Mouse (Mus musculus): ENCODE results near the gene Tubgcp6. TPM values are rescaled to one million over a fixed set of nuclear protein-coding genes. Genes with fewer than 3 reads are reported as not detected.

Tubgcp6 gene
- polyA plus RNA-seq (2012; rRNA removed) = 27.6 and 29.1 TPM in 2 replicates

DNA sequence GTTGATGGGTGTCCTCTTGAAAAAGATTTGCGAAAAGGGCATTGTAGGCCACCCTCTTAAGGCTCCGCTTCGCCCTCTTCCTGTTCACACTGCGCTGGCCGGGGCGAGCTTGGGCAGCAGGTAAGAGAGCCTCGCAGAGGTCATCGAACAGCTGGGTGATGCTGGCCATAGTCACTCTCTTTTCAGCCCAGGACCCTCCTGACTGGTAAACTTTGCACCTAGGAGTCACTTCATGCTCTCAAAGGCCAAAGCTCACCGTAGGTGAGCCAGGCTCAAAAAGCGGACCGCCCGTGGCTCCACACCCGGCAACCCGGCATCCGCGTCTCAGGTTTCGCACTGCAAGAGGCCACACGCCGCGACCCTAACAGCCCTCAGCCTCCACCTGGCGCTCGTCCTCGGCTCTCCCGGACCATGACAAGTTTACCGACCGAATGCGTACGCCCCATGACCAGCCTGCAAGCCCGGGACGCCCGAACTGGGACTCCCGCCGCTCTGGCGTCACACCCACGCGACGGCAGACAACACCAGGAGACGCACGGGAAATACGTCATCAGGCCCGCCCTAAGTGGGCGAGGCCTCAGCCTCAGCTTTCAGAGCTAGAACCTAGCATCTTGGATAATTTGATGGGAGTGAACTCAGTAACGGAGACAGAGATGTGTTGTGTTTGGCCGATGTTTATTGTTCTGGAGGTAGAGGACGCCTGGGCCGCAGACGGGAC, at the start of gene Tubgcp6:
Tubgcp6 (minus strand) TSS at position 464 of the 718 bp plus-strand sequence.

GRCm38 (mm10) chr15:89149271-89150040, 26.5 kb upstream of the Tubgcp6 start, which contains the start of gene Mapk11:
TSS of gene Mapk11 (minus strand) at chr15:89149628.

GRCm38 (mm10) chr15:89140659-89141252, 17.8 kb upstream of the Tubgcp6 start, which contains the start of gene Mapk12:
TSS of gene Mapk12 (minus strand) at chr15:89140703.

GRCm38 (mm10) chr15:89128382-89129350, 5.8 kb upstream of the Tubgcp6 start, which contains the start of gene Hdac10:
TSS of gene Hdac10 (minus strand) at chr15:89128700.

DNA sequence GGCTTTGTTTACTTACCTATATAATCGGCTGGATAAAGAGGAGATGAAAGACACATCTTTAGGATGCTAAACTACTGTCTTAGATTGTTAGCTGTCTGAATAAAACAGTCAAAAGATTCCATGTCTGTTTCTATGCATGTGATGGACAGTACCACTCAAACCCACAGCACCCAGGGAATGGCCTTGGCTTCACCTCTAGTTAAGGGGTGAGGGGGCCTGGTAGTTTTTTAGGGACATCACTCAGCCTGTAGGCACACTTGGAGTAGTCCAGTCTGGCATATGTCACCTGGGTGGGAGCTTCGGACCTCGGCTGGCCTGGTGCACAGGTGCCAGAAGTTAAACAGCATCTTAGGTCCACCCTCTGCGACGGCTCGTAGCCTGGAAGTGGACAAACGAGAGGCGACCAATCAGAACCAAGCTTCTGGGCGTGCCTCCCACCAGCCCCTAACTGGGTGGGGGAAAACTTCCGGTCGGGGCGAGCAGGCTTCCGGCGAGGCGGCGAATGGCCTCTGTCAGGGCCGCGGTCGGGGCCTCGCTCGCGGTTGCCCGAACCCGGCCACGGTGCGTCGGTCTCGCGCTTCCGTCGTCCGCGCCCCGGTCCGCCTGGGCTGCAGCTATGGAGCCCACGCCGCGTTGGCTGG, 34.2 kb downstream of the Tubgcp6 start, which contains the start of gene Selenoo:
Selenoo (plus strand) TSS at position 478 of the 641 bp plus-strand sequence.

DNA sequence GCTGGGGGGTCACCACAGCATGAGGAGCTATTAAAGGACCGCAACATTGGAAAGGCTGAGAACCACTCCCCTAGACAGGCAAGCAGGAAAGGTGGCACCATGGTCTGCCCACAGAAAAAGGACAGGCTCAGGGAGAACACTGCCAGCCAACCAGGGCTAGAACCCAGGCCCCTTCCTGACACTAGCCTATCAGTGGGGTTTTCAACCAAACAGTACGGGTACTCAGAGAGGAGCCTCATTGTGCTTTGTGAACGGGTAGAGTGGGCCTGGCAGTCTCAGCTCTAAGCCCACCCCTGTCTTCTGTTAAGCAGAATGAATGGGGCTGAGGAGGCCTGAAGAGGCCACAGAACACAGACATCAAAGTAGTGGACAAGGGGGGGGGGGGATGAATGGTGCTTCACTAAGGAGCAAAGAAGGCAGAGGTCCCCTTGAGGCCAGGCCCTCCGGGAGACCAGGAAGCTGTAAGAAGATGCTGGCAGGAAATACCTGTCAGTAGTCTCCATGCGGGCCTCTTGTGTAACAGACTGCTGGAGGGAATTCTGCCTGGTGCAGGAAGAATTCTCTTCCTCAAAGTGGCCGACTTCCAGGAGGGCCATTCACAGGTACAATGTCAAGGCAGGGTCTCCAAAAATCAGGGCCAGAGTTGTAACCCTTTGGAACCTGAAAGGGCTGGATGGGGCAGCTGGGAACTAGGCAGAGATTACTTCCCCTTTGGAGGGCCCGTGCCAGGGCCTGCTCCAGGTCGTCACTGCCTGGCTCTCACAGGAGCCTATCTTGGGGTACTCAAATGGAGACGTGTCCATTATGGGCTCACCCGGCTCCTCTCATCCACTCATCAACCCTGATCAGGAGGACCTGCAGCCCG, 48.1 kb downstream of the Tubgcp6 start, which contains the start of gene Trabd:
Trabd (plus strand) TSS at position 512 of the 865 bp plus-strand sequence.

DNA sequence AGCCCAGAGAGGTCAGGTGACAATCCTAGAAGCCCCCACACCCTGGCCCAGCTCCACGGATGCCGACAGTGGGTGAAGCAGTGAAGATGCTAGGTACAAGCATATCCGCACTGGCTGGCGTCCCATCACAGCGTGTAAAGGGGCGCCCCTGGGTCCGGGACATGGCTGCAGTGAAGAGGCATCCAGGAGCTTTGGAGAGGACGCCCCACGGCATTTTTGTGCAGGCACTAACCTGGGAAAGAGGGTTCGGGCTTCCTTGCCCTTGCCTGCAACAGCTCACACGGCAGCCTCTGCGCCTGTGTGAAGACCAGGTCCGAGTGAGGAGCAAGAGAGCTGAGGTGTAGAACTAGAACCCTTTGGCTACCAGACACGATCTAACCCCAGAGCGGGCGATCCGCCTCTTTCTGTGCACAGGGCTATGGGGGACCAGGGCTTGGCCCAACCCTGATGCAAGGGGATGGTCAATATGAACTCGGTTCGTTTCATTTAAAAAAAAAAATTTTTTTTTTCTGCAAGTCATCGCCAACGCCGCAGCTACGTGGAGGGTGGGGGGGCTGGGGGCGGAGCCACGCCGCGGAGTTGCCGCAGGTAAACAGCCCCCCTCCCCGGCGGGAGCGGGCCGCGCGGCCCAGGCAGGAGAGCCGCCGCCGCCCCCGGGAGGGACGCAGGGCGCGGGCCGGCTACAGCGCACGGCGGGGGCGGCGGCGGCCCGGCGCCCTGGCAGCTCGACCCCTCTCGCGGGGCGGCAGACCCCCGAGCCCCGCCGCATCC, 63.6 kb downstream of the Tubgcp6 start, which contains the start of gene Panx2:
Panx2 (plus strand) TSS at position 574 of the 771 bp plus-strand sequence.

Other genes starting within 250 kb of the Tubgcp6 start
- not detected in 2 replicates for gene Ttll8, start 168.7 kb downstream of the Tubgcp6 start, polyA plus RNA-seq (2012; rRNA removed)
- not detected in 2 replicates for gene Mlc1, start 144.1 kb downstream of the Tubgcp6 start, polyA plus RNA-seq (2012; rRNA removed)
- not detected in 2 replicates for gene Mov10l1, start 140.2 kb downstream of the Tubgcp6 start, polyA plus RNA-seq (2012; rRNA removed)
- gene Panx2, start 63.4 kb downstream of the Tubgcp6 start, polyA plus RNA-seq (2012; rRNA removed) = 0.36 and 0.52 TPM in 2 replicates
- gene Trabd, start 48.0 kb downstream of the Tubgcp6 start, polyA plus RNA-seq (2012; rRNA removed) = 79.8 and 87.2 TPM in 2 replicates
- 66.7 and 76.7 TPM in 2 replicates for gene Selenoo, start 34.0 kb downstream of the Tubgcp6 start, polyA plus RNA-seq (2012; rRNA removed)
- gene Hdac10, start 5.6 kb upstream of the Tubgcp6 start, polyA plus RNA-seq (2012; rRNA removed) = 34.5 and 42.0 TPM in 2 replicates
- gene Mapk12, start 17.6 kb upstream of the Tubgcp6 start, polyA plus RNA-seq (2012; rRNA removed) = 4.7 and 4.8 TPM in 2 replicates
- gene Mapk11, start 26.5 kb upstream of the Tubgcp6 start, polyA plus RNA-seq (2012; rRNA removed) = 3.1 and 3.6 TPM in 2 replicates
- 407 and 411 TPM in 2 replicates for gene Plxnb2, start 57.7 kb upstream of the Tubgcp6 start, polyA plus RNA-seq (2012; rRNA removed)
- gene Dennd6b, start 73.4 kb upstream of the Tubgcp6 start, polyA plus RNA-seq (2012; rRNA removed) = 13.8 and 18.4 TPM in 2 replicates
- 241 and 282 TPM in 2 replicates for gene Ppp6r2, start 88.4 kb upstream of the Tubgcp6 start, polyA plus RNA-seq (2012; rRNA removed)
- 227 and 272 TPM in 2 replicates for gene Sbf1, start 192.2 kb upstream of the Tubgcp6 start, polyA plus RNA-seq (2012; rRNA removed)
- 0.30 and 1.4 TPM in 2 replicates for gene Adm2, start 199.6 kb upstream of the Tubgcp6 start, polyA plus RNA-seq (2012; rRNA removed)
- gene Miox, start 211.3 kb upstream of the Tubgcp6 start, polyA plus RNA-seq (2012; rRNA removed) = 0.20 TPM in 1 of 2 replicates, not detected in the other
- 43.5 and 43.9 TPM in 2 replicates for gene Lmf2, start 232.5 kb upstream of the Tubgcp6 start, polyA plus RNA-seq (2012; rRNA removed)
- 122 and 131 TPM in 2 replicates for gene Ncaph2, start 232.6 kb upstream of the Tubgcp6 start, polyA plus RNA-seq (2012; rRNA removed)

Data from colon, adult 2 months (tissue).